Comparison of ENCODE assay signal across 24 mouse cellular contexts in genomic region chr5:135649309-135649633, GRCm38 (mm10).
"Had no signal": no experiment of that assay in that cellular context is flagged by ENCODE, and none has a peak within 500 bp of the region (broad histone marks: within the 10 kb centered on the region; RNA-seq: fewer than 3 reads in every experiment).

No protein-coding gene starts in this region.

- H3K9ac ChIP-seq: heart, embryonic 12.5 days; hindbrain, embryonic 13.5 days; hindbrain, embryonic 15.5 days; kidney, embryonic 15.5 days; limb, embryonic 13.5 days; limb, embryonic 15.5 days had no signal

- DNase-seq: gastrocnemius, adult 2 months; gastrocnemius, postnatal 10 days; gastrocnemius, postnatal 25 days; heart, adult 18-20 months; heart, postnatal 14 days; heart, postnatal 36 days; kidney, adult 11 months; kidney, adult 2 months; kidney, adult 9 months; kidney, postnatal 14 days; kidney, postnatal 36 days; layer of hippocampus, adult 9-11 months; layer of hippocampus, postnatal 36 days; left cerebral cortex, postnatal 4 days had no signal

- H3K4me1 ChIP-seq: heart, embryonic 12.5 days; hindbrain, embryonic 13.5 days; hindbrain, embryonic 15.5 days; limb, embryonic 13.5 days; limb, embryonic 15.5 days had no signal

- H3K9me3 ChIP-seq: heart, embryonic 10.5 days; hindbrain, embryonic 13.5 days; hindbrain, embryonic 15.5 days; kidney, embryonic 15.5 days; limb, embryonic 13.5 days; limb, embryonic 15.5 days had no signal

- ATAC-seq: hindbrain, postnatal 0 days; intestine, embryonic 16.5 days had no signal

- H3K4me2 ChIP-seq: heart, embryonic 12.5 days; hindbrain, embryonic 13.5 days; hindbrain, embryonic 15.5 days; kidney, embryonic 15.5 days; limb, embryonic 13.5 days; limb, embryonic 15.5 days had no signal

- H3K4me3 ChIP-seq: gastrocnemius, adult 2 months; heart, embryonic 10.5 days; heart, embryonic 12.5 days; hindbrain, embryonic 13.5 days; hindbrain, embryonic 15.5 days; kidney, embryonic 15.5 days; limb, embryonic 13.5 days; limb, embryonic 15.5 days had no signal

- H3K27me3 ChIP-seq: heart, embryonic 12.5 days; hindbrain, embryonic 13.5 days; hindbrain, embryonic 15.5 days; kidney, embryonic 15.5 days; limb, embryonic 13.5 days; limb, embryonic 15.5 days had no signal

- H3K36me3 ChIP-seq: heart, embryonic 10.5 days; heart, embryonic 12.5 days; hindbrain, embryonic 13.5 days; hindbrain, embryonic 15.5 days; kidney, embryonic 15.5 days; limb, embryonic 13.5 days; limb, embryonic 15.5 days had no signal

- H3K27ac ChIP-seq: gastrocnemius, adult 2 months; heart, embryonic 10.5 days; hindbrain, embryonic 13.5 days; hindbrain, embryonic 15.5 days; hindbrain, postnatal 0 days; kidney, embryonic 15.5 days; kidney, postnatal 0 days; limb, embryonic 13.5 days; limb, embryonic 15.5 days had no signal
